Mouse (Mus musculus) kidney, postnatal 10 days (tissue): ENCODE measurements around the gene 2410015M20Rik.

Experiments
- DNase-seq: peaks from one replicate; pipeline ENCODE4 v3.0.0; 2021; ENCODE audit warnings: mixed read lengths

Gene 2410015M20Rik

DNA sequence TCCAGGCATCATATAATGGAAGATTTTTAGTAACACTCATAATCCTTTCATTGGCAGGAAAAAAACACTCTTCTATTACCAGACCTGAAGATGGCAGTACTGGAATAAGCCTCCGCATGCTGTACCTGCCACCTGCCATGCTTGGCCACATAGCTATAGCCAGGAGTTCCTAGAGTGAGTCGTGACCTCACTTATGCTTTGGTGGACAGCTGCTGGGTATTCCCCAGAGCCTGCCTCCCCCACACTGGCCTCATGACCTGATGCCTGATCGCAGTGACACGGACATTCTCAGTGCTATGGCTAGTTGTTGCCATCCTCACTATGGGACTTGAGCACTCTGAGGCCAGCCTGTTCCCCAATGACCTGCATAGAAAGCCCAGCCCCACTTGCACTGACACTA, 39.3 kb downstream of the 2410015M20Rik start:
- no peak for DNase-seq

- DNase-seq: no peak
Observed at GRCm38 (mm10) chr17:56567370-56567769, 42.2 kb downstream of the 2410015M20Rik start.

- no peak for DNase-seq
Observed at GRCm38 (mm10) chr17:56566918-56567317, 42.7 kb downstream of the 2410015M20Rik start.

- peak; percentile 24 for DNase-seq
Observed at GRCm38 (mm10) chr17:56566293-56566692, 43.3 kb downstream of the 2410015M20Rik start.

DNA sequence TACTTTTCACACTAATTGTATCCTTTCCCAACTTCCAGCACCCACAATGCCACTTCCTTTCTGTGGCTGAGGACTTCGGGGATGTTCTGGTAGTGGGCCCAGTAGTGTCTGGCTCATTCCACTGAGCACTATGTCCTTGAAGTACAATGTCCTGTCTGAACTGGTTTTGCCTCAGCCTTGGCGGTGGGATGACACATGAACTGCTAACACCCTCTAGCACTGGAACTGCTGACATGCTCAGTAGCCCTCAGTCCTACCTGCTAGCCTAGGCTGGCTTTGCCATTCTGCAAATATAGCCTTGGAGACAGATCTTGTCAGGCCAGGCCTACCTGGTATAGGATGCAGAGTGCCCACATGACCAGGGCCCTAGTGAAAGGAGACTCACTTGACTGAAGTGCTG, 47.7 kb downstream of the 2410015M20Rik start:
- no peak for DNase-seq

- DNase-seq: no peak
Observed at GRCm38 (mm10) chr17:56560131-56560530, 49.4 kb downstream of the 2410015M20Rik start.

- DNase-seq: no peak
Observed at GRCm38 (mm10) chr17:56559386-56559785, 50.2 kb downstream of the 2410015M20Rik start.

- peak; percentile 79 for DNase-seq
Observed at GRCm38 (mm10) chr17:56558448-56558847, 51.1 kb downstream of the 2410015M20Rik start.
